Mouse (Mus musculus): ENCODE measurements at regions not wholly inside any gene's neighbourhood (a gene's known extent, or its start where the extent isn't known, plus 50 kb on each side); places are given as distances from the start of the nearest gene placed in this dataset.

DNA sequence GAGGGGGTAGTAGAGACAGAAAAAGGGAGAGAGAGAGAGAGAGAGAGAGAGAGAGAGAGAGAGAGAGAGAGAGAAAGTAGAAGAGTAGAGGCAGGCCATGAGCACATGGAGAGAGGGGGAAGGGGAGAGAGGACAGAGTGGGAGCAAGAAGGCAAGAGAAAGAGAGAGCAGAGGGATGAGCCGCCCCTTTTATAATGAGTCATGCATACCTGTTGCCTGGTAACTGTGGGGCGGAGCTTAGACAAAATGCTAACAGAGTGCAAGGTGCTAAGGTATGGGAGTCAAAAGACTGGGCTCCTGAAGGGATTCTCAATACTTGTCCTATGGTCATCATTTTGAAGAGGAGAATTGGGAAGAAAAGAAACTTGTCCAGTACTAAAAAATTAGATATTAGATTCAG lies 126.1 kb downstream of the Lrrc30 start:
- peaks cover 69% of the 10 kb centered on the region for H3K9me3 ChIP-seq (replicated peaks)
- no peak for TF ChIP-seq POLR2AphosphoS5 (IDR thresholded peaks at IDR 0.05; ENCODE audit: insufficient replicate concordance, low read depth, low read length)
- no peak for TF ChIP-seq GATA1 (IDR thresholded peaks at IDR 0.05; ENCODE audit: borderline replicate concordance, low read length)
- TF ChIP-seq TAL1 (conservative IDR thresholded peaks at IDR 0.05; ENCODE audit: low read depth, low read length), result no peak
- TF ChIP-seq GATA2 (IDR thresholded peaks at IDR 0.05; ENCODE audit: borderline replicate concordance, low read depth, low read length), result no peak
- TF ChIP-seq CTCF (IDR thresholded peaks at IDR 0.05; ENCODE audit: low read depth, low read length), result no peak
- H3K4me1 ChIP-seq (ENCODE audit: insufficient read depth, low read depth, low read length), result no peaks in the 10 kb centered on the region
- no peak overlapping the region for H3K4me3 ChIP-seq (ENCODE audit: low read depth, low read length)
- H3K27me3 ChIP-seq (ENCODE audit: insufficient read depth, low read length), result no peaks in the 10 kb centered on the region
- H3K36me3 ChIP-seq (replicated peaks), result no peaks in the 10 kb centered on the region
- DNase-seq (ENCODE audit: low spot score), result no peak
- no peak for ATAC-seq (ENCODE audit: extremely low read depth, insufficient number of reproducible peaks, low FRiP score, poor library complexity, severe bottlenecking)

DNA sequence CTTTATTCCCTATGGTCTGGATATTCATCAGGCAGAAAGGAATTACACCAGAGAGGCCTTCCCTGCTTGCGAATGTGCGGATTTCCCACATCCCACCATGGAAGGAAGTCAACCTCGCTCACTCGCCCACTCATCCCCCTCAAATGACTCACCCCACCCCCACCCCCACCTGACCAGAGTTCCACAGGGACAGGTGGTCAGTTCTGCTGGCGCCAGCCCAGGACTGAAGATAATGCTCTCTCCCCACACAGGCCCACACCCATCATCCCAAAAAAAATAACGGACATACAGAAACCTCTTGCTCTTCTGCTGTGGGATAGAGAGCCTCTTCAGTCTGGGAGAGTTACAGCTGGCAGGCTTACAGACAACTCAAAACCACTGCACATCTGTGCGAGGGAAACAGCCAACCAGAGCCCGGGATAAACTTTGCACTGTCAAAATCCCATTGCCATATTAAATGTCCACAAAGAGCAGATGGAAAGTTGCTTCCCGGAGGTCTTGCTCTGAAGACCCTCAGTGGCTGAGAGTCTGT lies 128.0 kb downstream of the Lrrc30 start:
- Histone ChIP-seq H3K27me3 (ENCODE audit: insufficient read depth, low read length) (no peaks in the 10 kb centered on the region), H3K9me3 (replicated peaks) (peaks cover 72% of the 10 kb centered on the region), H3K36me3 (replicated peaks) (no peaks in the 10 kb centered on the region), H3K4me1 (ENCODE audit: insufficient read depth, low read depth, low read length) (no peaks in the 10 kb centered on the region), H3K4me3 (ENCODE audit: low read depth, low read length) (no peak overlapping the region)
- no peak for DNase-seq (ENCODE audit: low spot score)
- TF ChIP-seq GATA2 (IDR thresholded peaks at IDR 0.05; ENCODE audit: borderline replicate concordance, low read depth, low read length), result no peak
- no peak for TF ChIP-seq CTCF (IDR thresholded peaks at IDR 0.05; ENCODE audit: low read depth, low read length)
- TF ChIP-seq POLR2AphosphoS5 (IDR thresholded peaks at IDR 0.05; ENCODE audit: insufficient replicate concordance, low read depth, low read length), result no peak
- TF ChIP-seq TAL1 (conservative IDR thresholded peaks at IDR 0.05; ENCODE audit: low read depth, low read length), result no peak
- no peak for TF ChIP-seq GATA1 (IDR thresholded peaks at IDR 0.05; ENCODE audit: borderline replicate concordance, low read length)
- no peak for ATAC-seq (ENCODE audit: extremely low read depth, insufficient number of reproducible peaks, low FRiP score, poor library complexity, severe bottlenecking)

DNA sequence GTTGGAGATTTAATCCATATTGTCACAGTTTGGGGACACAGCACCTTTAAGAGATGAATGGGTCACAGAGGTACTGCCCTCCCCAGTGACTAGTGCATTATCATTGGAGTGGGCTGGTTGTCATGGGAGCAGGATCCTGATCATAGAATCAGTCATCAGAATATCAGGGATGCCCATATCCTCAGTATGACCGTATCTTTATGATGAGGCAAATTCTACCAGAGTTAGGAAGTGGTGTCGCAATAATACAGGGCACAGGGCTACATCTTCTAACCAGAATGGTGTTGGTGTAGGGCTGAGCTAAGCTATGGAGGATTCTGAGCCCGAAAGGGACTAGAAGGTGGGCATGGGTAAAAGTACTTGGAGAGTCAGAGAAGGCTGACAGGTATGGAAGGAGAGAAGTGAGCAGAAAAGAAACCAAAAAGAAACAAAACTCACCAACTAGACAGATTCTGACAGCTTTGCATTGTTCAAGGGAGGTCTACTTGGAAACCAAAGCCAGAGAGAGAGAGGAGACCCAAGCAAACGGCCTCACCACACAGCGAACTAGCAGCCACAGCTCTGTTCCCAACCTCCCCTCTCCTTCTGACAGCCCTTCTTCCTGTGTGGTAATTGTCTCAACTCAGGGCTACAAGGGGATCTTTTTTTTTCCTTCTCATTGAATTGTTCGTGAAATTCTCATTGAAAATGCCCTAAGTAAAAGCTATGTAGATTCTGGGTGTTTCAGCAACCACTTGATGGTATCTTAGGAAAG lies 129.2 kb downstream of the Lrrc30 start:
- no peaks in the 10 kb centered on the region for H3K27me3 ChIP-seq (ENCODE audit: insufficient read depth, low read length)
- DNase-seq (ENCODE audit: low spot score) (no peak), ATAC-seq (ENCODE audit: extremely low read depth, insufficient number of reproducible peaks, low FRiP score, poor library complexity, severe bottlenecking) (no peak)
- TF ChIP-seq TAL1 (conservative IDR thresholded peaks at IDR 0.05; ENCODE audit: low read depth, low read length), result no peak
- TF ChIP-seq GATA2 (IDR thresholded peaks at IDR 0.05; ENCODE audit: borderline replicate concordance, low read depth, low read length), result no peak
- TF ChIP-seq CTCF (IDR thresholded peaks at IDR 0.05; ENCODE audit: low read depth, low read length), result no peak
- TF ChIP-seq POLR2AphosphoS5 (IDR thresholded peaks at IDR 0.05; ENCODE audit: insufficient replicate concordance, low read depth, low read length), result no peak
- TF ChIP-seq GATA1 (IDR thresholded peaks at IDR 0.05; ENCODE audit: borderline replicate concordance, low read length), result no peak
- peaks cover 68% of the 10 kb centered on the region for H3K9me3 ChIP-seq (replicated peaks)
- H3K4me3 ChIP-seq (ENCODE audit: low read depth, low read length), result no peak overlapping the region
- no peaks in the 10 kb centered on the region for H3K36me3 ChIP-seq (replicated peaks)
- H3K4me1 ChIP-seq (ENCODE audit: insufficient read depth, low read depth, low read length), result no peaks in the 10 kb centered on the region

DNA sequence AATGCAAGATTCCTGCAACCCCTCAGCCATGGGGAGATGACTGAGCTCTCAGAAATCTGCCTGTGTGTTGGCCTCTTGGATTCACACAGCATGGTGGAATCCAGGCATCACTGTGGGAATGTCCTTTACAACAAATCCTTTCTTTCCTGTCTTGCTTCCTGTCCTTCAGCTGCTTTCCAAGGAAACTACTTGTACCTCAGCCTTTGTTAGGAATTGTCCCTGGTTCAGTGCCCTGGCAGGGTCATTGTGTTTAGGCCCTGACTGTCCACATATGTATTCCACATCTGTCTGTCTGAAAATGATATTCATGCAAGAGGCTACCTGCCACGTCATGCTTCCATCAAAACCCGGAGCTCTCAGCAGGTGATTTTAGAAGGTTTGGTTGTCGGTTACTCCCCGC lies 129.9 kb downstream of the Lrrc30 start:
- no peaks in the 10 kb centered on the region for H3K4me1 ChIP-seq (ENCODE audit: insufficient read depth, low read depth, low read length)
- no peaks in the 10 kb centered on the region for H3K27me3 ChIP-seq (ENCODE audit: insufficient read depth, low read length)
- no peak for ATAC-seq (ENCODE audit: extremely low read depth, insufficient number of reproducible peaks, low FRiP score, poor library complexity, severe bottlenecking)
- H3K36me3 ChIP-seq (replicated peaks), result no peaks in the 10 kb centered on the region
- H3K4me3 ChIP-seq (ENCODE audit: low read depth, low read length), result no peak overlapping the region
- no peak for TF ChIP-seq GATA2 (IDR thresholded peaks at IDR 0.05; ENCODE audit: borderline replicate concordance, low read depth, low read length)
- no peak for TF ChIP-seq CTCF (IDR thresholded peaks at IDR 0.05; ENCODE audit: low read depth, low read length)
- no peak for TF ChIP-seq TAL1 (conservative IDR thresholded peaks at IDR 0.05; ENCODE audit: low read depth, low read length)
- TF ChIP-seq POLR2AphosphoS5 (IDR thresholded peaks at IDR 0.05; ENCODE audit: insufficient replicate concordance, low read depth, low read length), result no peak
- TF ChIP-seq GATA1 (IDR thresholded peaks at IDR 0.05; ENCODE audit: borderline replicate concordance, low read length), result no peak
- DNase-seq (ENCODE audit: low spot score), result no peak
- peaks cover 68% of the 10 kb centered on the region for H3K9me3 ChIP-seq (replicated peaks)

DNA sequence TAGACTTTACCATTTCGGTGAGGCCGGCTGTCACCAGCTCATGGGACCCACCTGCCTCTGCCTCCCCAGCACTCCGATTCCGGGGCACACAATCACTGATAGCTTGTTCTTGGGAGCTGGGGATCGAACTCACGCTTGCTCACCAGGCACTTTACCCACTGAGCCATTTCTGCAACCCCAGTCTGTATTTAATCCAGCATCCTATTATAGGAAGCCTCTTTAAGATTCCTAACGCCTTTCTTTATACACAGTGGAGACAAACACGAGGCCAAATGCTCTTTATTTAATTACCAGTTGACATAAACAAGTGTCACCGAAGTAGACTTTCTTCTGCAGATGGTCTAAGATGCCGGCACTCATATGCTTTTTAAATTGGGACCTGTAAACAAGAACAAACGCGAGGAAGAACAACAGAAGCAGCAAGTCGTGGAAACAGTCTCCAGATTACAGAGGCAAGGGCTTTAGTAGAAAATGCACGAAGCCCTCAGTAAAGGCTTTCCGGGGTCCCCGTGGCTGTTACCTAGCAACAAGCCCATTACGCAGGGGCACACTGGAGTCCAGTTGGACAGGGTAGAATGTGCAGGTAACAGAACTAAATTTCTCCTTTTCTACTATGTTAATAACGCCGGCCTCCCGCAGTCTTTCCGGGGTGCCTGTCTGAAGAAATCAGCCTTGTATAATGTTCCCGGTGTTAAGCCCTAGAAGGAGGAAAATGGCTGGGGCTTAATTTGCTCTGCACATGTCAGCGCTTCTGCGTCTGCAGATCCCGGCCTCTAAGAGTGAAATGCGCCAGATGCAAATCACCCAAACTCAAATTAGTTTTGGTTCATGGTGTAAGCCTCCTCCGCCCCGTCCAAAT lies 132.5 kb downstream of the Lrrc30 start:
- H3K27me3 ChIP-seq (ENCODE audit: insufficient read depth, low read length), result no peaks in the 10 kb centered on the region
- ATAC-seq (ENCODE audit: extremely low read depth, insufficient number of reproducible peaks, low FRiP score, poor library complexity, severe bottlenecking) (no peak), DNase-seq (ENCODE audit: low spot score) (no peak)
- no peaks in the 10 kb centered on the region for H3K36me3 ChIP-seq (replicated peaks)
- H3K9me3 ChIP-seq (replicated peaks), result peaks cover 69% of the 10 kb centered on the region
- TF ChIP-seq CTCF (IDR thresholded peaks at IDR 0.05; ENCODE audit: low read depth, low read length) (no peak), GATA1 (IDR thresholded peaks at IDR 0.05; ENCODE audit: borderline replicate concordance, low read length) (no peak), TAL1 (conservative IDR thresholded peaks at IDR 0.05; ENCODE audit: low read depth, low read length) (no peak), GATA2 (IDR thresholded peaks at IDR 0.05; ENCODE audit: borderline replicate concordance, low read depth, low read length) (no peak), POLR2AphosphoS5 (IDR thresholded peaks at IDR 0.05; ENCODE audit: insufficient replicate concordance, low read depth, low read length) (no peak)
- H3K4me3 ChIP-seq (ENCODE audit: low read depth, low read length), result no peak overlapping the region
- no peaks in the 10 kb centered on the region for H3K4me1 ChIP-seq (ENCODE audit: insufficient read depth, low read depth, low read length)

DNA sequence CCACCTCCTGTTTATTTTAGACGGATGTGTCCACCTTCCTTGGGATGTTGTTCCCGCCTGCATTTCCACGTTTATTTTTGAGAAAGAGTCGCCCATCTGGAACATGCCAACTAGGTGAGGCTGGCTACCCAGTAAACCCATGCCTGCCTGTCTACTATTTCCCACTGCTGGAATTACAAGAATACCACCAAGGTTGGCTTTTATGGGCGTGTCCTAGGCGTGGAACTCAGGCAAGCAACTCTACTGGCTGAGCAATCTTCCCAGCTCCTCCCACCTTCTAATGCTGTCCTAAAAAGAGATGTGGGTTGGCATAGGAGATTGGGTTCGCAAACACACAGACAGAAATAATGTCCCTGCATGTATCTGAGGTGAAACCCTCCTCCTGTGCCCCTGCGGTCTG lies 135.1 kb downstream of the Lrrc30 start:
- H3K9me3 ChIP-seq (replicated peaks), result peaks cover 72% of the 10 kb centered on the region
- H3K27me3 ChIP-seq (ENCODE audit: insufficient read depth, low read length), result no peaks in the 10 kb centered on the region
- DNase-seq (ENCODE audit: low spot score) (no peak), ATAC-seq (ENCODE audit: extremely low read depth, insufficient number of reproducible peaks, low FRiP score, poor library complexity, severe bottlenecking) (no peak)
- H3K4me1 ChIP-seq (ENCODE audit: insufficient read depth, low read depth, low read length), result no peaks in the 10 kb centered on the region
- no peaks in the 10 kb centered on the region for H3K36me3 ChIP-seq (replicated peaks)
- no peak for TF ChIP-seq GATA1 (IDR thresholded peaks at IDR 0.05; ENCODE audit: borderline replicate concordance, low read length)
- no peak for TF ChIP-seq POLR2AphosphoS5 (IDR thresholded peaks at IDR 0.05; ENCODE audit: insufficient replicate concordance, low read depth, low read length)
- no peak for TF ChIP-seq GATA2 (IDR thresholded peaks at IDR 0.05; ENCODE audit: borderline replicate concordance, low read depth, low read length)
- no peak for TF ChIP-seq CTCF (IDR thresholded peaks at IDR 0.05; ENCODE audit: low read depth, low read length)
- no peak for TF ChIP-seq TAL1 (conservative IDR thresholded peaks at IDR 0.05; ENCODE audit: low read depth, low read length)
- no peak overlapping the region for H3K4me3 ChIP-seq (ENCODE audit: low read depth, low read length)

Data from G1E (cell line).